Mouse (Mus musculus) heart, embryonic 10.5 days (tissue): ENCODE measurements around the gene Rasal2. TPM values are rescaled to one million over a fixed set of nuclear protein-coding genes. Genes with fewer than 3 reads are reported as not detected.
A peak's percentile ranks its signal among the peaks of the same experiment; 100 is the strongest.

Experiments
- DNase-seq: peaks from one replicate; pipeline ENCODE4 v3.0.0-alpha.2; 2017; ENCODE audit warnings: low spot score
- H3K27ac ChIP-seq: fragments of 300-500 bp; sonication (generic); 2 replicates; pipeline ENCODE4 v1.5.1; 2016; ENCODE audit warnings: mild to moderate bottlenecking
- H3K27me3 ChIP-seq: fragments of 300-500 bp; sonication (generic); 2 replicates; pipeline ENCODE4 v1.6.1; 2016; ENCODE audit warnings: mild to moderate bottlenecking; ENCODE audit not compliant: poor library complexity, insufficient read depth, severe bottlenecking
- H3K36me3 ChIP-seq: fragments of 300-500 bp; sonication (generic); 2 replicates; pipeline ENCODE4 v1.6.1; 2016; ENCODE audit warnings: mild to moderate bottlenecking, moderate library complexity
- H3K4me1 ChIP-seq: fragments of 300-500 bp; sonication (generic); 2 replicates; pipeline ENCODE4 v1.6.1; 2016; ENCODE audit warnings: mild to moderate bottlenecking
- H3K4me3 ChIP-seq: fragments of 300-500 bp; sonication (generic); 2 replicates; pipeline ENCODE4 v1.5.1; 2016; ENCODE audit warnings: mild to moderate bottlenecking, moderate library complexity
- H3K9me3 ChIP-seq: fragments of 300-500 bp; sonication (generic); 2 replicates; pipeline ENCODE4 v1.6.1; 2016; ENCODE audit warnings: mild to moderate bottlenecking, moderate library complexity
- WGBS: fragments of 180-500 bp; shearing (Covaris S2); methylation state at CpG from one replicate; pipeline ENCODE4 v1.1.7; 2016; 5-methylcytosine and 5-hydroxymethylcytosine counted together
- polyA plus RNA-seq: library from polyadenylated mRNA; unstranded; fragments of >200 nt; fragmentation: Nextera tagmentation; extraction: Ambion mirVana; gene quantifications from 2 replicates; pipeline ENCODE4 v1.2.1, GENCODE M21; 2016

Gene Rasal2
- polyA plus RNA-seq, 1 experiment from 2014 or later = 13.2 TPM

- DNase-seq = no peak
- Histone ChIP-seq H3K4me1 (peaks cover 8% of the 10 kb centered on the region; the same call in 1 of the 2 replicates), H3K9me3 (no peaks in the 10 kb centered on the region), H3K27ac (no peak overlapping the region), H3K36me3 (no peaks in the 10 kb centered on the region), H3K4me3 (no peak overlapping the region), H3K27me3 (no peaks in the 10 kb centered on the region)
- 51% methylated on average over 4 of the region's 4 CpGs for WGBS
Observed at GRCm38 (mm10) chr1:157205685-157206084, 206.7 kb downstream of the Rasal2 start.

GRCm38 (mm10) chr1:157183043-157183442, 229.4 kb downstream of the Rasal2 start:
- no peaks in the 10 kb centered on the region for H3K36me3 ChIP-seq
- H3K27ac ChIP-seq = no peak overlapping the region
- H3K4me3 ChIP-seq = no peak overlapping the region
- no peaks in the 10 kb centered on the region for H3K9me3 ChIP-seq
- no peaks in the 10 kb centered on the region for H3K27me3 ChIP-seq
- H3K4me1 ChIP-seq = peaks cover 33% of the 10 kb centered on the region
- WGBS = 45% methylated on average over 3 of the region's 3 CpGs
- DNase-seq = no peak

- Histone ChIP-seq H3K4me1 (peaks cover 33% of the 10 kb centered on the region), H3K27me3 (no peaks in the 10 kb centered on the region), H3K36me3 (no peaks in the 10 kb centered on the region), H3K27ac (0 out of 2 replicates have a peak overlapping the region, but pooled peaks have one; percentile 10), H3K4me3 (no peak overlapping the region), H3K9me3 (no peaks in the 10 kb centered on the region)
- 59% methylated on average over 5 of the region's 5 CpGs for WGBS
- DNase-seq = no peak
Observed at GRCm38 (mm10) chr1:157182431-157182830, 230.0 kb downstream of the Rasal2 start.

GRCm38 (mm10) chr1:157181081-157181480, 231.3 kb downstream of the Rasal2 start:
- Histone ChIP-seq H3K36me3 (no peaks in the 10 kb centered on the region), H3K4me3 (no peak overlapping the region), H3K27ac (peak overlapping the region; percentile 65), H3K27me3 (no peaks in the 10 kb centered on the region), H3K9me3 (no peaks in the 10 kb centered on the region), H3K4me1 (peaks cover 33% of the 10 kb centered on the region)
- no peak for DNase-seq

- 39% methylated on average over 9 of the region's 9 CpGs for WGBS
- Histone ChIP-seq H3K4me1 (peaks cover 26% of the 10 kb centered on the region), H3K9me3 (no peaks in the 10 kb centered on the region), H3K27ac (peak overlapping the region; percentile 83), H3K36me3 (peaks cover 13% of the 10 kb centered on the region; the same call in 1 of the 2 replicates), H3K4me3 (peak overlapping the region; percentile 13; the same call in 1 of the 2 replicates), H3K27me3 (no peaks in the 10 kb centered on the region)
- DNase-seq = no peak
Observed at GRCm38 (mm10) chr1:157178988-157179764, 233.2 kb downstream of the Rasal2 start.

GRCm38 (mm10) chr1:157169292-157169691, 243.1 kb downstream of the Rasal2 start:
- WGBS = 88% methylated on average over 8 of the region's 8 CpGs
- Histone ChIP-seq H3K9me3 (no peaks in the 10 kb centered on the region), H3K4me3 (no peak overlapping the region), H3K27me3 (no peaks in the 10 kb centered on the region), H3K4me1 (no peaks in the 10 kb centered on the region), H3K36me3 (peaks cover 12% of the 10 kb centered on the region; the same call in 1 of the 2 replicates), H3K27ac (no peak overlapping the region)
- no peak for DNase-seq

GRCm38 (mm10) chr1:157168891-157169290, 243.5 kb downstream of the Rasal2 start:
- H3K27me3 ChIP-seq = no peaks in the 10 kb centered on the region
- peaks cover 13% of the 10 kb centered on the region; the same call in 1 of the 2 replicates for H3K36me3 ChIP-seq
- no peaks in the 10 kb centered on the region for H3K9me3 ChIP-seq
- no peak overlapping the region for H3K4me3 ChIP-seq
- no peaks in the 10 kb centered on the region for H3K4me1 ChIP-seq
- WGBS = 87% methylated on average over 7 of the region's 7 CpGs
- no peak overlapping the region for H3K27ac ChIP-seq
- no peak for DNase-seq

GRCm38 (mm10) chr1:157153781-157154180, 258.6 kb downstream of the Rasal2 start:
- Histone ChIP-seq H3K4me1 (0 out of 2 replicates have a peak, but pooled peaks cover 3% of the 10 kb centered on the region), H3K4me3 (no peak overlapping the region), H3K9me3 (no peaks in the 10 kb centered on the region), H3K27ac (no peak overlapping the region), H3K36me3 (peaks cover 22% of the 10 kb centered on the region), H3K27me3 (no peaks in the 10 kb centered on the region)
- DNase-seq = no peak

GRCm38 (mm10) chr1:157150107-157150506, 262.3 kb downstream of the Rasal2 start:
- Histone ChIP-seq H3K36me3 (peaks cover 12% of the 10 kb centered on the region; the same call in 1 of the 2 replicates), H3K4me1 (no peaks in the 10 kb centered on the region), H3K4me3 (no peak overlapping the region), H3K9me3 (no peaks in the 10 kb centered on the region), H3K27me3 (no peaks in the 10 kb centered on the region), H3K27ac (no peak overlapping the region)
- 81% methylated on average over 1 of the region's 1 CpGs for WGBS
- no peak for DNase-seq

- Histone ChIP-seq H3K9me3 (no peaks in the 10 kb centered on the region), H3K4me1 (peaks cover 21% of the 10 kb centered on the region)
- WGBS = 93% methylated on average over 3 of the region's 3 CpGs
Observed at GRCm38 (mm10) chr1:157144621-157145020, 267.8 kb downstream of the Rasal2 start.

GRCm38 (mm10) chr1:157143326-157143932, 269.0 kb downstream of the Rasal2 start:
- DNase-seq = no peak
- peaks cover 19% of the 10 kb centered on the region; the same call in 1 of the 2 replicates for H3K36me3 ChIP-seq
- WGBS = 31% methylated on average over 7 of the region's 7 CpGs
- peaks cover 26% of the 10 kb centered on the region for H3K4me1 ChIP-seq
- peak overlapping the region; percentile 69 for H3K27ac ChIP-seq
- H3K4me3 ChIP-seq = no peak overlapping the region
- no peaks in the 10 kb centered on the region for H3K9me3 ChIP-seq
- no peaks in the 10 kb centered on the region for H3K27me3 ChIP-seq

More at GRCm38 (mm10) chr1:157144621-157145020, 267.8 kb downstream of the Rasal2 start:
- no peak for DNase-seq
- H3K36me3 ChIP-seq = peaks cover 19% of the 10 kb centered on the region; the same call in 1 of the 2 replicates
- no peak overlapping the region for H3K4me3 ChIP-seq
- H3K27ac ChIP-seq = no peak overlapping the region
- H3K27me3 ChIP-seq = no peaks in the 10 kb centered on the region

GRCm38 (mm10) chr1:157141014-157141413, 271.4 kb downstream of the Rasal2 start:
- Histone ChIP-seq H3K4me1 (peaks cover 27% of the 10 kb centered on the region), H3K27me3 (no peaks in the 10 kb centered on the region), H3K27ac (no peak overlapping the region), H3K9me3 (no peaks in the 10 kb centered on the region), H3K36me3 (peaks cover 13% of the 10 kb centered on the region; the same call in 1 of the 2 replicates), H3K4me3 (no peak overlapping the region)
- no peak for DNase-seq
- 85% methylated on average over 3 of the region's 3 CpGs for WGBS

- Histone ChIP-seq H3K36me3 (peaks cover 8% of the 10 kb centered on the region; the same call in 1 of the 2 replicates), H3K27me3 (no peaks in the 10 kb centered on the region), H3K4me3 (no peak overlapping the region), H3K9me3 (no peaks in the 10 kb centered on the region), H3K27ac (no peak overlapping the region), H3K4me1 (peaks cover 14% of the 10 kb centered on the region; the same call in 1 of the 2 replicates)
- DNase-seq = no peak
- 84% methylated on average over 1 of the region's 1 CpGs for WGBS
Observed at GRCm38 (mm10) chr1:157137854-157138241, 274.5 kb downstream of the Rasal2 start.
